Mouse (Mus musculus) frontal cortex, postnatal 25 days (tissue): Measurements from ENCODE around the gene St5.

Source experiments
- DNase-seq, 2 experiments: peaks; one replicate each; pipeline ENCODE4 v3.0.0; 2022; ENCODE audit warnings: low spot score in 2 of 2

Gene St5

DNA sequence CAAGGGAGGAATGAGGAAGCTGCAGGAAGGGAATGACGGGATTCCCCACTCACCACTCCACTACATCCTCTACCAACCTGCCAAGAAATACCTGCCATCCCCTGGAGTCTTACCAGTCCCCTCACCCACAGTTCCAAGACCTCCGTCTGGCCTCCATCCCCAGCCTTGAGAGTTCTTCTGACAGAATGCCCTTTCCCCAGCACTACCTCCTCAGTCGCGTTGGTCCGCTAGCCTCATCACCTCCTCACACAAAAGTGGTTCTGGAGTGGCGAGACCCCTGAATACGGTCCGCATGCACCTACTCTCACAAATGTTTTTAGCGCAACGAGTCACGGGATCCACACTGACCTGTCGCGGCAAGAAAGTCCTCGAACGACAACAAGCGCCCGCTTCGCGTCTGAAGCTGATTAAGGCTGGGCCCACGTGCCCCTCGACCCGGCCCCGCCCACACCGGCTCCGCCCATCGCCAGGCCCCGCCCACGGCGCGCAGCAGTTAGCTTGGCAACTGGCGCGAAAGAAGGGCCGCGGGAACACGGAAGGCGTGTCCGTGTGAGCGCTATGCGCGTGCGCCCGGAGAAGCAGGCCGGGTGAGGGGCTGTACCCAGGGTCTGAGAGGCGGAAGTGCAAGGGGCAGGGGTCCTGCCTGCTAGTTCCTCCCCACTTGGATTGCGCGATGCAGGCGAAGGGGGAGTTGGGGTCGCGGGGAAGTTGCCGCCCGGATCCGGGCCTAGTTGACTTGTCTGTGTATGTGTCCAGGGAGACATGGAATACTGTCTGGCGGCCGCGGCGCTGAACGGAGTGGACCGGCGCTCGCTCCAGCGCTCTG, at the start of gene St5, which contains the start of gene Akip1:
Gene St5 (minus strand): TSS at position 416 of the 826 bp plus-strand sequence.
Gene Akip1 (plus strand): TSS at position 501 of the 826 bp plus-strand sequence.
- peak; percentile 81 to 85 for DNase-seq

GRCm38 (mm10) chr7:109752008-109752925, 48.9 kb upstream of the St5 start, which contains the start of gene Tmem9b:
Gene Tmem9b, minus strand, starts transcription at chr7:109752875.
- peak; percentile 72 for DNase-seq

DNA sequence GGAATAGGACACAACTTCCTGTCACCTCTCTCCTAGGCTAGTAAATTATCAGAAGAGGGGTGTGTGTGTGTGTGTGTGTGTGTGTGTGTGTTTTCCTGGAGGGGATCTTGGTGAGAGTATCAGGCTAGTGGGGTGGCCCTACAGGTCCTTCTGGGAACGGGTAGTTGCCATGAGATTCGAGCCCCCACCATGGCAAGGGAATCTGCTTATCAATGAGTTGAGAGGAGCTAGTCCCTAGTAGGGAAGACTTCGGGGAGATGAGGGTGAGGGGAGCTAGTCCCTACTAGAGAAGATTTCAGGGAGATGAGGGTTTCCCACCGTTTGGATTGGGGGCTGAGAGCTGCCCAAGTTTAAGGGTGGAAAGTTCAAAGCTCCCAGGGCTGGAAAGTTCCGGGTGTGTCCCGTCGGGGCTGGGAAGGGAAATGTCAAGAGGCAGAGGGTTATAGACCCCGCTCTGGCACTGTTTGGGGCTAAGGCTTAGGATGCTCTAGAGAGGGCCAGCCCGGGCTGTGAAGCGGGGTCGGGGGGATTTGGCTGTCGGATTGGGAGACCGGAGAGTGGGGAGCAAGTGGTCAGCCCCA, 48.1 kb upstream of the St5 start:
- DNase-seq: no peak

DNA sequence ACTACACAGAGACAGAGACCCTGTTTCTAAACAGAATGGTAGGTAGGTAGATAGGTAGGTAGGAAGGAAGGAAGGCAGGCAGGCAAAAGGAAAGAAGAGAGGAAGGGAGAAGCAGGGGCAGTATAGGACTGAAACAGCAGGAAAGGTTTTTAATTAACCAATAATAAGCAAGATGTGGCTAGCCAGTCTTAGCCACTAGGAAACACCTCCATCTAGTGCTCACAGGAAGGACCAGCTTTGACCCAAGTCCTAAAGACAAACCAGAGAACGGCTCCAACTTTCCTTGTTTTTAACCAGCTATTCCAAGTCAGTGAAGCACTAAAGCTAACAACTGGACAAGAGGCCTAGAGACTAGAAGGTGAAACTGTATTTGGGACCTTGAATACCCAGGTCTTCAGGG, 44.3 kb upstream of the St5 start:
- no peak for DNase-seq

GRCm38 (mm10) chr7:109741703-109742102, 38.3 kb upstream of the St5 start:
- no peak for DNase-seq

DNA sequence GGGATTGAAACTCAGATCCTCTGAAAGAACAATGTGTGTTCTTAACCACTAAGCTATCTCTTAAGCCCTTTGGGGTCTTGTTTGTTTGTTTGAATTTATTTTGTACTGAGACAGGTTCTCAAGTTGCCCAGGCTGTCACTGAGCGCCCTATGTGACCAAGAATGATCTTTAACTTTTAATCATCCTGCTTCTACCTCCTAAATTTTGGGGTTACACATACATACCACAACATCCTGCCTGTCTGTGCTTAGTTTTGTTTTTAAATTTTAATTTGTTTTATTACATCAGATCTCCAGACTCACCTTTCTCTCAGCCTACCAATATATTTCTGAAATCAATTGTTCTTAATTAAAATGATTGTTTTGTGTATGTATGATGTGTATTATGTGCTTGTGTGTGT, 37.7 kb upstream of the St5 start:
- no peak for DNase-seq

DNA sequence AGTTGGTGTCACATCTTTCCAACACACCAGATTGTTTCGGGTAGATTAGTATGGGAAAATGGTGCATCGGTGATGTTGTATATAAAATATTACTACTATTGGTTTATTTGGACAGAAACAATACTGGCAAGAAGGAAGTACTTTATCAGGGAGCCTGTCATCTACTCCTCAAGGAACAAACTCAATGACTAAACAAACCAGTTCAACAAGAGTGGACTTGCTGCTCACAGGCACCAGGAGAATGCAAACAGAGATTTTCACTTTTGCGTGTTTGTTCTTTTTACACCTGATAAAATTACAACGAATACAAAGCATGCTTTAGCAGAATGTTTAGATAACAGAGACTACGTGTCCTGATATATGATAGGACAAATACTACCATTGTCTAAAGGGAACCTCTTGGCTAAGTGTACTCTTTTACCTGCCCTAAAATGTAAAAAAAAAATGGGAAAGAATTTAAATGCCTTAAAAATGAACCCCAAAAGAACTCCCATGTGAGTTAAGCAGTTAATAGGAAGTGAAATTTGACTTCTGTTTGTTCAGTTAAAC, 36.5 kb upstream of the St5 start:
- DNase-seq: no peak

DNA sequence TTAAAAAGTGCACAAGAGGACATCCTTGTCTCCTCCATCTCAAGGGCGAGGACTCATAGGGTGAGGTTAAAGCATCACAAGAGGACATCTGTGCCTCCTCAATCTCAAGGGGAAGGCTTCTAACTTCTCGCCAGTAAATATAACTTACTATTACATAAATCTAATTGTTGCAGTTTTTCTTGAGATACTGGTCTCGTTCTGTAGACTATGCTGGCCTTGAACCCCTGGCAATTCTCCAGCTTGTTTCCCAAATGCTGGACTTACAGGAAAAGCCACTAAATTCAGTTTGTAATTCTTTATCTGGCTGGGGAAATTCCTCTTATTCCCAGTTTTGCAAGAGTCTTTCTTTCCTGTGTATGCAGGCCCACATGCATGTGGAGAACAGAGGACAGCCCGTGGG, 31.4 kb upstream of the St5 start:
- no peak for DNase-seq

- DNase-seq: no peak
These were observed 28.2 kb upstream of the St5 start, which contains the start of gene Ascl3 for GRCm38 (mm10) chr7:109731626-109732025. Gene Ascl3, minus strand, starts transcription at chr7:109731726.

- DNase-seq: no peak
These were observed 20.3 kb upstream of the St5 start, which contains the start of gene BC051019 for GRCm38 (mm10) chr7:109723697-109724096. Gene BC051019, minus strand, starts transcription at chr7:109723850.

DNA sequence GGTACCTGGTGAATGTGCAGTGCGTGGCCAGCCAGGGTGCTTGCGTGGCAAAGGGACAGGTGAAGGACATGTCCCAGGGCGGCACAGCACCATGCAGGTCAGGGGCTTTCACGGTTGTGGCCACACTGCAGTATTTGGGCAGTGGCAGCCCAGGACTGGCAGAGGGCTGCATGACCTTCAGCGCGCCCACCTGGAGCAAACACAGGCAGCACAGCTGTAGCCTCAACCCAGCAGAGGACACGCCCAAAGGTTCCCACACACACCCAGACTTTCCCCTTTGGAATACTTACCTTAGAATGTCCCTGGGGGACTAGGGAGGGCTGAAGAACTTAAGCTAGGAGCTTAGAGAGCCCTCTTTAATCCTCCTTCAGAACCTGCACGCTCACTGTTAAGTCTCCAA, 19.7 kb upstream of the St5 start:
- DNase-seq: no peak

GRCm38 (mm10) chr7:109722618-109723017, 19.2 kb upstream of the St5 start:
- DNase-seq: no peak

- peak in 1 of 2 experiments; percentile 32 for DNase-seq
These were observed 15.9 kb upstream of the St5 start for GRCm38 (mm10) chr7:109719286-109719685.

GRCm38 (mm10) chr7:109713434-109713982, 10.1 kb upstream of the St5 start:
- DNase-seq: no peak

GRCm38 (mm10) chr7:109712198-109712597, 8.8 kb upstream of the St5 start:
- no peak for DNase-seq

GRCm38 (mm10) chr7:109710069-109710468, 6.7 kb upstream of the St5 start:
- DNase-seq: no peak

DNA sequence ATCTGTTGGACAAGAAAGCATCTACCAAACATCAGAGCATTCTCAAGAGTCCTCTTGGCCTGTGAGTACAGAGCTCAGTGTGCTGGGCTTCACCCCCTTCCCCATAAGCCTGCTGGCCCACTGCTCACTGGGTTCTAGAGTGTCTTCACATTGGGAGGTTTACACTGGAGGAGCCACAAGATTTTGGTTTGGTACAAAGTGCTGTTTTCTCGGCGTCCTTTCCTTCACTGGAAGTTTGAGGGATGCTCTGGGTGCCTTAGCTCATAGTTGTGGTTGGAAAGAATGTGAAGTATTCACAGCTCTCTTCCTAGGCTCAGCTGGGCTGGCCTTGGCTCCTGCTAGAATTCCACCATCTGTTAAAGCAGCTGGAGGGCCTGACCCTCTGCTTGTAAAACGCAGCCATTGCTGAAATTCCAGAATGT, 5.6 kb upstream of the St5 start:
- no peak for DNase-seq

DNA sequence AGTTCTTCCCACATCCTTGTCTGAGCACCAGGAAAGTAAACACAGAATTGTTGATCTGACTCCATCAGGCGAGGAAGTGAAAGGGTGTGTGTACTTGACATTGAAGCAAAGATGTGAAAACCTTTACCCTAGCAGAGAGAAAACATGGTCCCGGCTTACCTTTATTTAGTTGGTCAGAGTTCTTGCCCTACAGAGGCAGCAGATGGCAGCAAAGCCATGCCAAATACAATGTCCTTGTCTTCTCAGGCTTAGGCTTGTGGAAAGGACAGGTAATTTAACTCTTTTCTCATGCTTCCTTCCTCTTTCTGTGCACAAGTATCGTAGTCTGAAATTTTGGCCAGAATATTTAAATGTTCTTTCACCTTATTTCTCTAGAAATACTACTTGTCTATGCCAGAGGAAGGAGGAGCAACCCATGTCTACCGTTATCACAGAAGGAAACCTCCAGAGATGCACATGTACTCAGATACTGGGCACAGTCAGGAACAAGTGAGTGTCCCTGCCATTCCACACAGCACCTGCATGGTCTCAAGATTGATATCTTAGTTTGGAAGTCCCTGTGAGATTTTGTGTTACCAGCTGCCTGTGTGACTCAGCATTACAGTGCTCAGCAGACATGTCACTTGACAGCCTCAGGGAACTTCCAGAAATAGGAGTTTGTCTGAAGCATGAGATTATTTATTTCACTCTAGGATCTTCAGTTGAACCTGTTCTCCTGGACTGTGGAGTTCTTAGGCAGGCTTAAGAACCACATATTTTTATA, 3.8 kb upstream of the St5 start:
- DNase-seq: peak in 1 of 2 experiments; percentile 40

DNA sequence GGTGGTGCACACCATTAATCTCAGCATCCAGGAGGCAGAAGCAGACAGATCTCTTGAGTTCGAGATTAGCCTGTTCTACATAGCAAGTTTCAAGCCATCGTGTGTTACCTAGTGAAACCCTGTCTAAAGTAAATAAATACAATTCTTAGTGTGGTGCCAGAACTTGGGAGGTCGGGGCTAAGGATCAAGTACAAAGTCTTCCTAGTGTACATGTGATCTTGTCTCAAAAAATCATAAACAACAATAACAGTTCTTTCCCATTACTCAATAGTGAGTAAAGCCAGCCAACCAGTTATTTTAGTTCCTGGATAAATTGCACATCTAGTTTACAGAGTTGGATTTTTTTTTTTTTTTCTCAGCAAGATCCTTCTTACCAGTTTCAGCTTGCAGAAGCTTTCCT, 1.1 kb upstream of the St5 start:
- DNase-seq: no peak

DNA sequence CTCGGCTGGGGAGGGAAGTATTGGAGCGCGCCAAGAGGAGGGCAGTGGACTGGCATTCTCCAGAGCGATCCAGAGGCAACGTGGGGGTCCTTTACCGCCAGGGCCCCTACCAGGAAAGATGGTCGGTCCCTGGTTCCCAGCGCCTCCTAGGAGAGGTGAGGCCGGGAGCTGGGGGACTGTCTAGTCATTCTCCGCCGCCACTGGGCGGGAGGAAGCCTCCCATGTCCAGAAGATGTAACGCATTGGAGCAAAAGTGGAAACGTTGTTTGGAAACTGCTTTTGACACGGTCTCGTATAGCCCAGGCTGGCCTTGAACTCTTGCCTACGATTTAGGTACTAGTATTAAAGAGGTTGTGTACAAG, 592 bp upstream of the St5 start:
- DNase-seq: no peak

DNA sequence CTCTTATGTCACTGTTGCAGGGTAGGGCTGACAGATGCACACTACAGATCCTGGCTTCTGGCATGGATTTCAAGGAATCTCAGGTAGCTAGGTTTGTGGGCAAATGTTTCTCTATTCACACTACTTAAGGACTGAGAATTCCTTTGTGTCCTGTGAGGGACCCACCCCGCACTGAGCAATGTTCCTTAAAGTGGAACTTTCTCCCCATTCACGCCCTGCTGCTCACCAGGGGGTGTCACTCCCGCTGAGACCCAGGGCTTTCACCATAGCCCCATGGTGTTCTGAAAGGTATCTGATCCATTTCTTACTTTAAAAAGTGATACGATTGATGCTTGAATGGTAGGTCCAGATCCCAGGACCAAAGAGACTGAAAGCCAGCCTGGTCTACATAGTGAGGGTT, 684 bp downstream of the St5 start:
- DNase-seq: no peak
